Mouse (Mus musculus): Measurements from ENCODE around the gene Zfp426.

GRCm38 (mm10) chr9:20536598-20536997, 44.1 kb upstream of the Zfp426 start:
- no peak for TF ChIP-seq ZNF384 (IDR thresholded peaks at IDR 0.05; ENCODE audit: low read depth, low read length)
- no peak for TF ChIP-seq HCFC1 (IDR thresholded peaks at IDR 0.05; ENCODE audit: borderline replicate concordance, insufficient read depth, low read length)
- no peak for TF ChIP-seq MAFK (IDR thresholded peaks at IDR 0.05; ENCODE audit: insufficient read depth, low read depth, low read length)
- no peak for TF ChIP-seq ZC3H11A (IDR thresholded peaks at IDR 0.05; ENCODE audit: borderline replicate concordance, low read depth, low read length)

Data from ES-E14 (cell line).